Mouse (Mus musculus) hindbrain, embryonic 11.5 days (tissue): Measurements from ENCODE around the gene Cpn1. TPM values are rescaled to one million over a fixed set of nuclear protein-coding genes. Genes with fewer than 3 reads are reported as not detected.

ENCODE experiments used
- ATAC-seq: fragments of 200-750 bp; cut with Nextera tagmentation; 2 replicates; pipeline ENCODE4 v1.8.0; 2017; ENCODE audit warnings: mild to moderate bottlenecking, moderate TSS enrichment, moderate library complexity; ENCODE audit not compliant: low FRiP score
- DNase-seq: peaks from one replicate; pipeline ENCODE4 v3.0.0-alpha.2; 2015; ENCODE audit warnings: low spot score
- H3K27ac ChIP-seq: fragments of 300-500 bp; sonication (generic); 2 replicates; pipeline ENCODE4 v1.5.1; 2014; ENCODE audit warnings: mild to moderate bottlenecking, low read depth, low read length
- H3K27me3 ChIP-seq: fragments of 300-500 bp; sonication (generic); 2 replicates; pipeline ENCODE4 v1.6.1; 2014; ENCODE audit warnings: mild to moderate bottlenecking, low read length, moderate library complexity, mixed read lengths; ENCODE audit not compliant: control insufficient read depth, insufficient read depth
- H3K36me3 ChIP-seq: fragments of 300-500 bp; sonication (generic); 2 replicates; pipeline ENCODE4 v1.6.1; 2014; ENCODE audit warnings: mild to moderate bottlenecking, low read length, moderate library complexity, mixed read lengths; ENCODE audit not compliant: control insufficient read depth, insufficient read depth
- H3K4me1 ChIP-seq: fragments of 300-500 bp; sonication (generic); replicated peaks from 2 replicates; pipeline ENCODE4 v1.6.1; 2014; ENCODE audit warnings: low read length, mixed read lengths; ENCODE audit not compliant: control insufficient read depth, insufficient read depth
- H3K4me2 ChIP-seq: fragments of 300-500 bp; sonication (generic); replicated peaks from 2 replicates; pipeline ENCODE4 v1.6.1; 2014; ENCODE audit warnings: mild to moderate bottlenecking, low read depth, low read length
- H3K4me3 ChIP-seq: fragments of 300-500 bp; sonication (generic); 2 replicates; pipeline ENCODE4 v1.5.1; 2014; ENCODE audit warnings: low read depth, low read length
- H3K9ac ChIP-seq: fragments of 300-500 bp; sonication (generic); 2 replicates; pipeline ENCODE4 v1.6.1; 2014; ENCODE audit warnings: low read depth, low read length
- H3K9me3 ChIP-seq: fragments of 300-500 bp; sonication (generic); 2 replicates; pipeline ENCODE4 v1.6.1; 2016; ENCODE audit warnings: low read length; ENCODE audit not compliant: control insufficient read depth
- WGBS: fragments of 180-500 bp; shearing (Covaris S2); extraction: QIAGEN DNeasy Blood & Tissue Kit; methylation state at CpG from one replicate; pipeline ENCODE4 v1.1.7; 2014; 5-methylcytosine and 5-hydroxymethylcytosine counted together
- polyA plus RNA-seq: library from polyadenylated mRNA; unstranded; fragments of >200 nt; fragmentation: Nextera tagmentation; extraction: Ambion mirVana; gene quantifications from 2 replicates; pipeline ENCODE4 v1.2.1, GENCODE M21; 2014

Cpn1 gene
- polyA plus RNA-seq, 1 experiment from 2014 or later, result 0.54 TPM

DNA sequence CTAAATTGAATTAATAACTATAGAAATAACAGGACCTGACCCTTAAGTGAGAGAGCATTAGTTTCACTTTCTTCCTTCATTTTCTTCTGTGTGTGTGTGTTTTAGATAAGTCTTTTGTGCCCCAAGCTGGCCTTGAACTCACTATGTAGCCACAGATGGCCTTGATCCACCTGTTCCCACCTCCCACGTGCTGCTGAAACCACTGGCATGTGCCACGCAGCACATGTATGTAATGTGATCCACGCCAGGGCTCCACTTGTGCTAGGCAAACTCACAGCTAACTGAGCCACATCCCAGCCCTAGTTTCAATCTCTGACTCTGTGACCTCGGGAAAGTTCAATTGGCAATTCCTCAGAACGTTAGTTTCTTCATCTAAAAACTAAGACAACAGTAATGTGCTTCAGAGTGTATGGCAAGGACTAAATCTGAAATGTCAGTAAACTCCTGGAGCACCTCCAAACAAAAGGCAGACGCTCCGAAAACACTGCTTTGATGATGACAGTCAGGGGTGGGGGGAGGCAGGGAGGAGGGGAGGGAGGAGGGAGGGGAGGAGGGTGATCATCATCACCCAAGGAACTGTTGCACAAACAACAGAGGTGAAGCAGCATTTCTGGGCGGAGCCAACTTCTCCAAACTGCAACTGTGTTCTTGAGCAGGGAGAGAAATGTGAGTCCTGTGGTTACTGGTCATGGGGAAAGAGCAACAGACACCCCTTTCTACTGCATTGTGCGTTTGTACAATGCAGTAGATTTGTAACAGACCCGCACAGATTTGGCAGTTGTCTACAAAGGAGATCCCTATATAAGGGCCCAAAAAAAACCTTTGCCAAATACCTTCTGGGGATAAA, 60.0 kb downstream of the Cpn1 start:
- H3K4me2 ChIP-seq, result no peak overlapping the region
- H3K27ac ChIP-seq, result no peak overlapping the region
- no peak overlapping the region for H3K9ac ChIP-seq
- 81% methylated on average over 10 of the region's 10 CpGs for WGBS
- no peak for ATAC-seq
- no peak overlapping the region for H3K4me3 ChIP-seq
- no peaks in the 10 kb centered on the region for H3K36me3 ChIP-seq
- DNase-seq, result no peak
- no peaks in the 10 kb centered on the region for H3K27me3 ChIP-seq
- H3K4me1 ChIP-seq, result peaks cover 3% of the 10 kb centered on the region
- no peaks in the 10 kb centered on the region; the same call in 1 of the 2 replicates for H3K9me3 ChIP-seq

DNA sequence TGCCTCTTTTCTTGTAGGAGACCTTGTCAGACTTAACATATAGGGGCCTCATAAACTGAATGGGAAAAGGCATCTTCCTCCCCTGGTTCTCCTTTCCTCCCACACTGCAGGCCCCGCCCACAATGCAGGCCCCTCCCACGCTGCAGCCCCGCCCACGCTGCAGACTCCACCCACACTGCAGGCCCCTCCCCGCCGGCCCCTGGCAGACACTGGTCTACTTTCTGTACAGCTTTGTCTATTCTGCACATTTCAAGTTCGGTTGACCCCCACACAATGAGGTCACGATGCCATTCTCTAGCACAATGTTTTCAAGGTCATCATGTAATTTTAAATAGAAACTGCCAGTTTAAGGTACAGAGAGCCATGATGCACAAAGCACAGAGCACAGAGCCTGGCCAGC, 62.0 kb downstream of the Cpn1 start:
- no peak overlapping the region for H3K9ac ChIP-seq
- no peaks in the 10 kb centered on the region; the same call in 1 of the 2 replicates for H3K9me3 ChIP-seq
- no peak for DNase-seq
- WGBS, result 71% methylated on average over 8 of the region's 8 CpGs
- ATAC-seq, result no peak
- H3K4me2 ChIP-seq, result no peak overlapping the region
- H3K4me1 ChIP-seq, result peaks cover 2% of the 10 kb centered on the region; the same call in 1 of the 2 replicates
- H3K36me3 ChIP-seq, result no peaks in the 10 kb centered on the region
- H3K4me3 ChIP-seq, result no peak overlapping the region
- H3K27ac ChIP-seq, result no peak overlapping the region
- no peaks in the 10 kb centered on the region for H3K27me3 ChIP-seq

DNA sequence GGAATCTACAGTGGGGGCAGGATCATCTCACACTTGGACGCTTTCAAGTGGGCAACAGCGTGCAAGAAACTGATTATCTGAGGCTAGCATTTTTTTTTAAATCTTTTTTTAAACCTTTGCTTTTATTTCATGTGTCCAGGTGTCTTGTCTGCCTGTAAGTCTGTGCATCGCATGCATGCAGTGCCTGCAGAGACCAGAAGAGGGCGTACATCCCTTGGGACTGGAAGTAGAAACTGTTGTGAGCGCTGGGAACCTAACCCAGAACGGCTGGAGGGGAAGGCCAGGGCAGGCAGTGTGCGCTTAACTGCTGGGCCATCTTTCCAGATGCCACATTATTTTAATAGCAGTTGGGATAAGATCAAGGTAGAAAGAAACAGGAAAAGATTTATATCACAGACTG, 63.4 kb downstream of the Cpn1 start:
- H3K27me3 ChIP-seq, result no peaks in the 10 kb centered on the region
- ATAC-seq (no peak), DNase-seq (no peak)
- H3K4me1 ChIP-seq, result 0 out of 2 replicates have a peak, but pooled peaks cover 2% of the 10 kb centered on the region
- no peak overlapping the region for H3K27ac ChIP-seq
- no peak overlapping the region for H3K4me2 ChIP-seq
- H3K9me3 ChIP-seq, result no peaks in the 10 kb centered on the region; the same call in 1 of the 2 replicates
- no peak overlapping the region for H3K4me3 ChIP-seq
- 91% methylated on average over 7 of the region's 7 CpGs for WGBS
- H3K9ac ChIP-seq, result no peak overlapping the region
- no peaks in the 10 kb centered on the region for H3K36me3 ChIP-seq

DNA sequence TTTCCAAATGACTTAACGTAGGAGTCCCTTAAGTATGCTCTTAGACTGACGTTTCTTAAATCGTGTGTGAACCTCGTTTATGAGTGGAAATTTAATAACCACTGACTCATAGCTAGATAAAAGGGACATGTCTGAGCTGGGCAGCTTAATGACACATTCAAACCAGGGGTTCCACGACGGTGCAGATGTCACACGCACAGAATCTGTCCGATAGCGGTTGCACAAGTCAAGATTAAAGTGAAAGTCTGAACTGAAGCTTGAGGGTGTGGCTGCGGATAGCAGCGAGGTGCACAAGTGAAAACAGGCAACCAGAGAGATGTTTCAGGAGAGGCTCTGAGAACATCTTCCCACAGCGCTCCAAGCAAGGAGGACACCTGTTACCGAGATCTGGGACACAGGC, 64.9 kb downstream of the Cpn1 start:
- no peaks in the 10 kb centered on the region; the same call in 1 of the 2 replicates for H3K9me3 ChIP-seq
- 64% methylated on average over 13 of the region's 13 CpGs for WGBS
- no peak overlapping the region for H3K27ac ChIP-seq

DNA sequence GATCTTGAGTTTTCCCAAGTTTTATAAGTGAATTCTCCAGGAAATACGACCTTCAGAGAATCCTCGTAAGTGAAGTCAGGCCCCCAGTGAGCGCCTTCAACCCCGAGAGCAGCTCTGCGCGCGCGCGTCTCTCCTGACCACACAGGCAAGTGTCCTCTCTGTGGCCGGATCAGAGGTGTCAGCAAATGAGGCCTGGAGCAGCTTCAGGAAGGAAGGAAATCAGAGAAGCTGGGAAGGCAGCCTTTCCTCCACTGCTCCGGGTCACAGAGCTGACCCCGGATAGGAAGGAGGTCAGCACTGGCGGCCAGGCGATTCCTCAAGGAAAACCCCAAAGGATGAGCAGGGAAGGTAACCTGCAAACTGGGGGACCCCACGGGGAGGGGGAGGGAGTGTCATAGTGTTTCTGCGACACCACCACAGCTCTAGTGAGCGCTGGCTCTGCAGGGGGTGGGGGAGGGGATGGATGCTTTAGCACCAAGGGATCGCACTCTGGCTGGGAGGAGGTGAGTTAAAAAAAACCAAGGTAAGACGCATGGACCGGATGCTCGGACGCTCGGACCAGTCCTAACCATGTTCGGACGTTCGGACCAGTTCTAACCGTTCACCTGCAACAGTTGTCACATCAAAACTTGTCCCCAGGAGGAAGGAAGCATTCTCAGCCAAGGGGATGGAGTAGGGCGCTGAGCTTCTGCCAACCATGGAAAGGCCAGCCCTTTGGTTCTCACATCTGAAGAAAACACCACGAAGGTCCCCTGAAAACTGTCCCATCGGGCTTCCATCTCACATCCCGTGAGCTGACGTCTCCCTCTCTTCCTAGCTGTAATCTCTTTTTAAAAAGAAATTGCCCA, 65.7 kb downstream of the Cpn1 start:
- 0 out of 2 replicates have a peak, but pooled peaks cover 2% of the 10 kb centered on the region for H3K4me1 ChIP-seq
- no peak for ATAC-seq
- H3K4me3 ChIP-seq, result no peak overlapping the region
- no peak overlapping the region for H3K27ac ChIP-seq
- no peaks in the 10 kb centered on the region for H3K27me3 ChIP-seq
- no peak overlapping the region for H3K4me2 ChIP-seq
- H3K36me3 ChIP-seq, result no peaks in the 10 kb centered on the region
- H3K9me3 ChIP-seq, result no peaks in the 10 kb centered on the region; the same call in 1 of the 2 replicates
- WGBS, result 18% methylated on average over 32 of the region's 32 CpGs
- no peak for DNase-seq
- no peak overlapping the region for H3K9ac ChIP-seq

More for the DNA sequence above, 64.9 kb downstream of the Cpn1 start:
- Histone ChIP-seq H3K4me2 (no peak overlapping the region), H3K27me3 (no peaks in the 10 kb centered on the region), H3K36me3 (no peaks in the 10 kb centered on the region), H3K9ac (no peak overlapping the region), H3K4me3 (no peak overlapping the region), H3K4me1 (0 out of 2 replicates have a peak, but pooled peaks cover 2% of the 10 kb centered on the region)
- no peak for ATAC-seq
- DNase-seq, result no peak

DNA sequence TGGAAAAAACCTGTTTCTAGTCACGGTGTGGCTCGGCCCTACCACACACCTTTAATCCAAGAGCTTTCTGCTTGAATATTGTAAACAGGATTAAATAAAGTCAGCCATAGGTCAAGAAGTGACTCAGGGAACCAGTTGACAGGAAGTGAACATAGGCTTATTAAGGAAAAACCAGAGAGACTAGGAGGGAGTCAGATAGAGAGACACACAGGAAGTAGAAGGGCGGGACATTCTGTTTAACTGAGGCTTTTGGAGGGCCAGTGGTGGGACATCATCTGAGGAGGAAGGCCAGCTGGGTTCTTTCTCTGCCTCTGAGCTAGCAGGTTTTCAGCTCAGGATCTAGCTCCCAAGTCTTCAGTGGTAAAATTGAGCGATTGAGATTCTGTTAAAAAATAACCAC, 66.5 kb downstream of the Cpn1 start:
- H3K27ac ChIP-seq, result no peak overlapping the region
- 0 out of 2 replicates have a peak, but pooled peaks cover 2% of the 10 kb centered on the region for H3K4me1 ChIP-seq
- no peak overlapping the region for H3K9ac ChIP-seq
- no peaks in the 10 kb centered on the region for H3K27me3 ChIP-seq
- ATAC-seq (no peak), DNase-seq (no peak)
- 91% methylated on average over 4 of the region's 4 CpGs for whole genome bisulfite sequencing
- no peak overlapping the region for H3K4me3 ChIP-seq
- H3K9me3 ChIP-seq, result no peaks in the 10 kb centered on the region; the same call in 1 of the 2 replicates
- H3K4me2 ChIP-seq, result no peak overlapping the region
- H3K36me3 ChIP-seq, result no peaks in the 10 kb centered on the region

DNA sequence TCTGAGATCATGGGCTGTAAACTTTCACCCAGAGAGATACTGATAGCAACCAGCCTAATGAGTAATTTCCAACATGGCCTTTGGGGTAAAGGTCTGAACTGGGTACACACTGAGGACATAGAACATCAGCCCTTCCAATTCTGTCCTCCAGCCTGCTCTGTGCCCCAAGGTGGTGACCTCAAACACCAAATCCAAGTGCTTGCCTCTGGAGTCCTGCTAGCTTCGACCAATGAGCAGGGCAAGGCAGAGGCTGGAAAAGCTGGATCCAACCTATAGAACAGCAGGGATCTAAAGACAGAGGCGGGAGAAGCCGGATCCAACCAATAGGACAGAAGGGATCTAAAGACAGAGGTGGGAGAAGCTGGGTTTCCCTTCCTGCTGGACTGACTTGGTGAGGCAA, 67.5 kb downstream of the Cpn1 start:
- DNase-seq, result no peak
- no peak overlapping the region for H3K27ac ChIP-seq
- no peaks in the 10 kb centered on the region for H3K36me3 ChIP-seq
- 0 out of 2 replicates have a peak, but pooled peaks cover 2% of the 10 kb centered on the region for H3K4me1 ChIP-seq
- H3K27me3 ChIP-seq, result no peaks in the 10 kb centered on the region
- H3K9ac ChIP-seq, result no peak overlapping the region
- no peak overlapping the region for H3K4me2 ChIP-seq
- WGBS, result 76% methylated on average over 3 of the region's 3 CpGs
- no peaks in the 10 kb centered on the region; the same call in 1 of the 2 replicates for H3K9me3 ChIP-seq
- no peak for ATAC-seq
- H3K4me3 ChIP-seq, result no peak overlapping the region

DNA sequence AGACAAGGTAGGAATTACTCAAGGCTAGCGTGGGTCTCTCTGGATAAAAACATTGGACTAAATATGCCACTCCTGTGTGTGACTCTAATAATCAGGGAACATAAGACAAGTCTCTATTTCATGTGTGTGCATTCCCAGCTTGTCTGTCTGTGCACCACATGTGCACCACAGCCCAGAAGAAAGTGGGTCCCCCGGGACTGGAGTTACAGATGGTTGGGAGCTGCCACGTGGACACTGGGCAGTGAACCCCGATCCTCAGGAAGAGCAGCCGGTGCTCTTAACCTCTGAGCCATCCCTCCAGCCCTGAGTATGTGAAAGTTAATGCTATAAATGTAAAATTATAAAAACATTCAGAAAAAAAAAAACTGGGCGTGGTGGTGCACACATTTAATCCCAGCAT, 68.6 kb downstream of the Cpn1 start:
- Histone ChIP-seq H3K9me3 (no peaks in the 10 kb centered on the region; the same call in 1 of the 2 replicates), H3K27ac (no peak overlapping the region), H3K27me3 (no peaks in the 10 kb centered on the region), H3K4me1 (0 out of 2 replicates have a peak, but pooled peaks cover 2% of the 10 kb centered on the region), H3K9ac (no peak overlapping the region), H3K4me3 (no peak overlapping the region), H3K36me3 (no peaks in the 10 kb centered on the region), H3K4me2 (no peak overlapping the region)
- ATAC-seq (no peak), DNase-seq (no peak)
- 83% methylated on average over 6 of the region's 6 CpGs for WGBS
